Mouse (Mus musculus) ES-E14 (cell line): ENCODE data around the gene Rab11b. TPM values are rescaled to one million over a fixed set of nuclear protein-coding genes. Genes with fewer than 3 reads are reported as not detected.
A peak's percentile ranks its signal among the peaks of the same experiment; 100 is the strongest.

ENCODE experiments used
- DNase-seq: peaks from one replicate; pipeline ENCODE4 v3.0.0-alpha.2; 2013; ENCODE audit warnings: low read depth, low spot score
- H3K27ac ChIP-seq: 2 replicates; pipeline ENCODE4 v1.5.1; 2012; ENCODE audit warnings: low read depth, mild to moderate bottlenecking, low read length, moderate library complexity, mixed read lengths; ENCODE audit not compliant: poor library complexity, insufficient read depth, severe bottlenecking
- H3K36me3 ChIP-seq: 2 replicates; pipeline ENCODE4 v1.6.1; 2012; ENCODE audit warnings: mild to moderate bottlenecking, low read length, moderate library complexity, mixed read lengths; ENCODE audit not compliant: control insufficient read depth, poor library complexity, insufficient read depth, severe bottlenecking
- H3K4me1 ChIP-seq, 2 experiments: fragments of 150-350 bp in 1 of 2; sonication (generic) in 1 of 2; 2 replicates each; pipeline ENCODE4 v1.6.1; 2012; ENCODE audit warnings: low read length in 2 of 2, mild to moderate bottlenecking in 1 of 2, mixed read lengths in 1 of 2; ENCODE audit not compliant: control insufficient read depth in 2 of 2, insufficient read depth in 2 of 2, poor library complexity in 1 of 2
- H3K4me3 ChIP-seq, 2 experiments: fragments of 150-350 bp in 1 of 2; sonication (generic) in 1 of 2; 2 replicates each; pipeline ENCODE4 v1.5.1; 2012; ENCODE audit warnings: low read length in 2 of 2, low read depth in 1 of 2, mild to moderate bottlenecking in 1 of 2, mixed read lengths in 1 of 2; ENCODE audit not compliant: insufficient read depth in 1 of 2, poor library complexity in 1 of 2, severe bottlenecking in 1 of 2
- H3K9ac ChIP-seq: 2 replicates; pipeline ENCODE4 v1.6.1; 2012; ENCODE audit warnings: low read depth, mild to moderate bottlenecking, low read length, mixed read lengths; ENCODE audit not compliant: poor library complexity, insufficient read depth, severe bottlenecking
- H3K9me3 ChIP-seq: fragments of 150-350 bp; sonication (generic); 2 replicates; pipeline ENCODE4 v1.6.1; 2012; ENCODE audit warnings: low read depth, mild to moderate bottlenecking, low read length; ENCODE audit not compliant: control insufficient read depth, insufficient read depth
- CHD2 ChIP-seq: IDR thresholded peaks from 2 replicates; pipeline ENCODE4 v1.6.1; 2014; ENCODE audit warnings: mild to moderate bottlenecking, low read depth, low read length, inconsistent platforms
- HCFC1 ChIP-seq: IDR thresholded peaks from 2 replicates; pipeline ENCODE4 v1.6.1; 2012; ENCODE audit warnings: low read length, inconsistent platforms, borderline replicate concordance; ENCODE audit not compliant: insufficient read depth
- MAFK ChIP-seq: IDR thresholded peaks from 2 replicates; pipeline ENCODE4 v1.6.1; 2014; ENCODE audit warnings: mild to moderate bottlenecking, low read depth, low read length, inconsistent platforms; ENCODE audit not compliant: insufficient read depth
- ZC3H11A ChIP-seq: IDR thresholded peaks from 2 replicates; pipeline ENCODE4 v1.6.1; 2012; ENCODE audit warnings: low read depth, mild to moderate bottlenecking, inconsistent platforms, low read length, borderline replicate concordance
- ZNF384 ChIP-seq: IDR thresholded peaks from 2 replicates; pipeline ENCODE4 v1.6.1; 2012; ENCODE audit warnings: low read depth, low read length, inconsistent platforms
- in situ Hi-C, 2 experiments: fragments of 600-800 bp; cut with MboI; formaldehyde crosslinking; loops; one replicate each; pipeline ENCODE4 v1.15.1; 2025; ENCODE audit warnings: low sequenced_read_pairs in 2 of 2, inconsistent platforms in 1 of 2; ENCODE audit not compliant: unreplicated experiment in 2 of 2
- total RNA-seq: library from RNA; depleted of rRNA; stranded (reverse); fragments of 300-350 nt; gene quantifications from 2 replicates; pipeline ENCODE4 v1.2.3, GENCODE M21; 2012

Rab11b gene
- total RNA-seq, 1 experiment, result 34.8 TPM

- no peak for DNase-seq
- in situ Hi-C loops, result no loop called here
- 0 out of 2 replicates have a peak overlapping the region, but pooled peaks have one; percentile 5 for H3K9ac ChIP-seq
- H3K4me1 ChIP-seq, result peaks cover 3 to 12% of the 10 kb centered on the region in 2 experiments; a peak in 3 of 4 replicates
- H3K36me3 ChIP-seq, result no peaks in the 10 kb centered on the region
- no peak overlapping the region for H3K4me3 ChIP-seq
- no peak for TF ChIP-seq MAFK
- H3K9me3 ChIP-seq, result no peaks in the 10 kb centered on the region
- H3K27ac ChIP-seq, result no peak overlapping the region
Measured at GRCm38 (mm10) chr17:33786375-33786774, 26.0 kb upstream of the Rab11b start.

- H3K9ac ChIP-seq, result no peak overlapping the region
- no peak overlapping the region for H3K27ac ChIP-seq
- DNase-seq, result no peak
- TF ChIP-seq CHD2 (no peak), ZC3H11A (no peak)
- H3K36me3 ChIP-seq, result no peaks in the 10 kb centered on the region
- in situ Hi-C loops, result no loop called here
- peaks cover 3 to 14% of the 10 kb centered on the region in 2 experiments; a peak in 3 of 4 replicates for H3K4me1 ChIP-seq
- H3K4me3 ChIP-seq, result no peak overlapping the region
- no peaks in the 10 kb centered on the region for H3K9me3 ChIP-seq
Measured at GRCm38 (mm10) chr17:33784939-33785338, 24.6 kb upstream of the Rab11b start.

- Histone ChIP-seq H3K27ac (no peak overlapping the region), H3K9ac (no peak overlapping the region), H3K4me1 (peaks cover 3 to 26% of the 10 kb centered on the region in 2 experiments; a peak in 3 of 4 replicates), H3K9me3 (no peaks in the 10 kb centered on the region), H3K4me3 (no peak overlapping the region), H3K36me3 (peaks cover 2% of the 10 kb centered on the region)
- no peak for DNase-seq
- TF ChIP-seq ZC3H11A (no peak), HCFC1 (no peak), MAFK (no peak), ZNF384 (no peak), CHD2 (no peak)
- in situ Hi-C loops, result no loop called here
Measured at GRCm38 (mm10) chr17:33783408-33783807, 23.1 kb upstream of the Rab11b start.

GRCm38 (mm10) chr17:33782067-33782466 is 21.7 kb upstream of the Rab11b start:
- Histone ChIP-seq H3K27ac (no peak overlapping the region), H3K9me3 (no peaks in the 10 kb centered on the region), H3K36me3 (peaks cover 11% of the 10 kb centered on the region), H3K4me3 (peak overlapping the region; percentile 56 to 84; a peak in 2 of 4 replicates), H3K9ac (peak overlapping the region; percentile 73; the same call in 1 of the 2 replicates), H3K4me1 (peaks cover 3 to 27% of the 10 kb centered on the region in 2 experiments; a peak in 3 of 4 replicates)
- in situ Hi-C loops, result no loop called here
- TF ChIP-seq HCFC1 (no peak), ZC3H11A (no peak), CHD2 (no peak), ZNF384 (no peak), MAFK (no peak)
- no peak for DNase-seq

DNA sequence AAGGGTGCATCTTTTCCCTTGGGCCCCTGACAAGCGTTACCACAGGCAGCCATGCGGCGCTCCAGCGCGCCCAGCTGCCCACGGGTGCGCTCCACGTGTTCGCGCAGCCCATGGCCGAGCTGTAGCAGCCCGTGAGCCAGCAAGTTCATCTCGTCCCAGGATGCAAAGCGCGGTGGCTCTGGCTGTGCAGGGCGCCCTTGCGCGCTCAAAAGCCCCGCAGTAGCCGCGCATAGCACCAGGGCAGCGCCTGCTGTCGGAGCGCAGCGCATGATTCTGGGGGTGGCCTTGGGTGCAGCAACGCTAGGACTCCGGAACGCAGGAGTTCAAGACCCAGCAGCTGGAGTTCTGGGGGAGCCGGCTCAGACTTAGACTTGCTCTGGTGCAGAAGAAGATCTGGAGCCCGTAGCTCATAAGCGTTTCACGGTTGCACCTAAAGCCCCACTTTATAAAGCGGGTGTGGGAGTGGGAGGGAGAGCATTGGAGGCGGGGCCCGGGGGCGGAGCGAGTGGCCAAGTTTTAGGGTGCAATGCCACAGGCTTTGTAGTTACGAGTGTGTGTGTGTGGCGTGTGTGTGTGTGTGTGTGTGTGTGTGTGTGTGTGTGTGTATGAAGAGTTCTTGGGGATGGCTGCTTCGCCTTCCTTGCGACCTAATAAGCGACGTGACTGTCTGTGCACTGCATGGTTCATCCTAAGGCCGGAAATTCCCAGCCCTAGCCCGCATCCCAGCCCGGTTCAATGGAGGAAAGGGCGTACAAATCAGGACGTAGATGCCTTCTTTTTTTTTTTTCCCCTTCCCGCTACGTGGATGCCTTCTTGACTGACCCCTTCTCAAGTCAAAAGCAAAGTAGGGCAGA is 21.0 kb upstream of the Rab11b start, which contains the start of gene Angptl4:
Angptl4 (minus strand) TSS at position 707 of the 854 bp plus-strand sequence.
- Histone ChIP-seq H3K27ac (no peak within 1 kb of the TSS), H3K9ac (peak within 1 kb of the TSS; percentile 73), H3K4me3 (peak within 1 kb of the TSS; percentile 56 to 84), H3K9me3 (no peaks in the 10 kb centered on the region), H3K4me1 (peaks cover 3 to 26% of the 10 kb centered on the region in 2 experiments; a peak in 3 of 4 replicates), H3K36me3 (peaks cover 16% of the 10 kb centered on the region)
- in situ Hi-C loops, result no loop called here
- no peak for DNase-seq
- TF ChIP-seq ZNF384, result no peak
- TF ChIP-seq ZC3H11A, result no peak
- no peak for TF ChIP-seq HCFC1
- TF ChIP-seq CHD2, result no peak
- TF ChIP-seq MAFK, result no peak
